Mouse (Mus musculus) olfactory bulb, adult 2 months (tissue): ENCODE results near the gene Itga3.

ENCODE experiments used
- CTCF ChIP-seq: fragments of 200-500 bp; IDR thresholded peaks from 2 replicates; pipeline ENCODE4 v1.5.1; 2012; ENCODE audit warnings: low read depth, mild to moderate bottlenecking, low read length, moderate library complexity; ENCODE audit not compliant: insufficient read depth
- POLR2A ChIP-seq: fragments of 200-500 bp; IDR thresholded peaks from 2 replicates; pipeline ENCODE4 v1.6.1; 2012; ENCODE audit warnings: mild to moderate bottlenecking, low read depth, low read length, moderate library complexity; ENCODE audit not compliant: insufficient read depth

GRCm38 (mm10) chr11:95076041-95076535 is 513 bp downstream of the Itga3 start:
- TF ChIP-seq POLR2A (no peak), CTCF (no peak)
